Mouse (Mus musculus) liver, adult 2 months (tissue): ENCODE results near the gene Epb41l5. TPM values are rescaled to one million over a fixed set of nuclear protein-coding genes. Genes with fewer than 3 reads are reported as not detected.

Source experiments
- DNase-seq: peaks from one replicate; pipeline ENCODE4 v3.0.0-alpha.2; 2011; ENCODE audit warnings: low read depth, low spot score; ENCODE audit errors: extremely low read depth
- H3K27ac ChIP-seq: fragments of 200-500 bp; replicated peaks from 2 replicates; pipeline ENCODE4 v1.5.1; 2012; ENCODE audit warnings: low read depth, mild to moderate bottlenecking, control low read depth, inconsistent platforms, low read length; ENCODE audit not compliant: insufficient read depth
- H3K27me3 ChIP-seq: fragments of 200-500 bp; 2 replicates; pipeline ENCODE4 v1.6.1; 2012; ENCODE audit warnings: mild to moderate bottlenecking, moderate library complexity, low read length, inconsistent platforms; ENCODE audit not compliant: control insufficient read depth, insufficient read depth
- H3K36me3 ChIP-seq: fragments of 200-500 bp; 2 replicates; pipeline ENCODE4 v1.6.1; 2012; ENCODE audit warnings: low read length, inconsistent platforms; ENCODE audit not compliant: control insufficient read depth, insufficient read depth
- H3K4me1 ChIP-seq: fragments of 200-500 bp; 2 replicates; pipeline ENCODE4 v1.6.1; 2011; ENCODE audit warnings: low read length; ENCODE audit not compliant: control insufficient read depth, insufficient read depth
- H3K4me3 ChIP-seq: fragments of 200-500 bp; 2 replicates; pipeline ENCODE4 v1.5.1; 2011; ENCODE audit warnings: low read depth, mild to moderate bottlenecking, control low read depth, low read length, moderate library complexity; ENCODE audit not compliant: insufficient read depth
- H3K79me2 ChIP-seq: fragments of 200-500 bp; 2 replicates; pipeline ENCODE4 v1.6.1; 2012; ENCODE audit warnings: inconsistent platforms, mild to moderate bottlenecking, low read length, moderate library complexity; ENCODE audit not compliant: control insufficient read depth, insufficient read depth
- H3K9ac ChIP-seq: fragments of 200-500 bp; 2 replicates; pipeline ENCODE4 v1.6.1; 2012; ENCODE audit warnings: low read depth, mild to moderate bottlenecking, control low read depth, inconsistent platforms, low read length
- CTCF ChIP-seq: fragments of 200-500 bp; IDR thresholded peaks from 2 replicates; pipeline ENCODE4 v1.5.1; 2011; ENCODE audit warnings: low read depth, low read length, control low read depth
- POLR2A ChIP-seq: fragments of 200-500 bp; IDR thresholded peaks from 2 replicates; pipeline ENCODE4 v1.6.1; 2011; ENCODE audit warnings: low read length, control low read depth; ENCODE audit not compliant: insufficient read depth; ENCODE audit errors: extremely low read depth
- WGBS: fragments of 180-500 bp; shearing (Covaris S2); methylation state at CpG from one replicate; pipeline ENCODE4 v1.1.7; 2018; 5-methylcytosine and 5-hydroxymethylcytosine counted together
- polyA plus RNA-seq: library from polyadenylated mRNA; depleted of rRNA; stranded (reverse); fragments of >200 nt; gene quantifications from 2 replicates; pipeline ENCODE4 v1.2.3, GENCODE M21; 2012
- total RNA-seq: library from RNA; depleted of rRNA; stranded (reverse); fragments of >200 nt; gene quantifications from 2 replicates; pipeline ENCODE4 v1.2.3, GENCODE M21; 2014

The Epb41l5 gene
- total and polyA plus RNA-seq, 2 experiments: 18.8 to 38.0 TPM

DNA sequence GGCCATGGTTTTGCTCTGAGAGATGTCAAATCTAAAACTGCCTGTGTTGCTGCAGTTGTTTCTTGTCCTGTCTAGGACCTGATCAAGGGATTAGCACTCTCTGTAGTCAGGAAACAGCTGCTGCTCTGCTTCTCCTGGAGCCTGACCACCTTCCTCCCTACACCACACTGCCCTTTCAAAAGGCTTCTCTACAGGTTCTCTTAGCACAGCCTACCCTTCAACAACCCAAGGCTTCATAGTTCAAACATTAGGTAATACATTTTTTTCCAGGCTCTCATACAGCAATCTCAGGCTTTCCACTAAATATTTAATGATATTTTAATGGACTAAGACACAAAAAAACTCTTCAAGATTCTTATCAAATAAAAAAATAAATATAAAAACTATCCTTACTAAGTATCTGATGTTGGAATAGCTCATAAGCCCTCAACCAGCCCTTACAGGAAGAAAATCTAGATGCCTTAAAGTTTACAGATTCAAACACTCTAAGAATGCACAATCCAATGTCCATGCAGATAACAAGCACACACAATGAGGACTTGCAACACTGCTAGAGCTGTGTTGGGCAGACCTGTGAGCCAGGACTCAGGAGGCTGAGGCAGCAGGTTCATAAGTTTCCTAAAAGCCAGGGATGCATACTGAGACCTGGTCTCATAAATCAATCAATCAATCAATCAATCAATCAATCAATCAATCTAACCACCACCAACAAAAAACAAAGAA lies 7.5 kb downstream of the Epb41l5 start:
- Histone ChIP-seq H3K4me3 (no peak overlapping the region), H3K9ac (no peak overlapping the region), H3K79me2 (peaks cover 14% of the 10 kb centered on the region; the same call in 1 of the 2 replicates), H3K36me3 (peaks cover 3% of the 10 kb centered on the region; the same call in 1 of the 2 replicates), H3K27me3 (no peaks in the 10 kb centered on the region), H3K4me1 (peaks cover 30% of the 10 kb centered on the region), H3K27ac (peak overlapping the region; percentile 64; the same call in 1 of the 2 replicates)
- TF ChIP-seq POLR2A (no peak), CTCF (no peak)
- DNase-seq: peak; percentile 64

DNA sequence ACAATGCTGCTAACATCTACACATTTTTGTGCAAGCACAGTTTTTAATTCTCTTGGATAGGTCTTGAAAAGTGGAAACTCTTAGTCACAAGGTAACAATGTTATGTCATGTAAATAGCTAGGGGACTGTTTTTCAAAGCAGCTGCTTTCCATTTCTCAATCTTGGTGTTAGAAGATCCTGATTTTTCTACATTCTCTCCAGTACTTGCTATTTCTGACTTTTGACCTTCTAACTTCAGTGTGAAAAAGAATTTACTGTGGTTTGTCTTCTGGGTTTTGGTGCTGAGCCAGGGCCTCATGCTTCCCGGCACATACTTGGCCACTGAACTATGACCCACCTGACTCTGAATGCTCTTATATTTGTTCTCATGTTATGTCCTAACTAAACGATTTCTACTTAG lies 8.8 kb downstream of the Epb41l5 start:
- Histone ChIP-seq H3K27me3 (no peaks in the 10 kb centered on the region), H3K36me3 (peaks cover 3% of the 10 kb centered on the region; the same call in 1 of the 2 replicates), H3K4me1 (peaks cover 27% of the 10 kb centered on the region), H3K79me2 (peaks cover 10% of the 10 kb centered on the region), H3K9ac (no peak overlapping the region), H3K27ac (no peak overlapping the region), H3K4me3 (no peak overlapping the region)
- 19% methylated on average over 2 of the region's 2 CpGs for WGBS
- peak; percentile 74 for DNase-seq
- TF ChIP-seq CTCF (no peak), POLR2A (no peak)

DNA sequence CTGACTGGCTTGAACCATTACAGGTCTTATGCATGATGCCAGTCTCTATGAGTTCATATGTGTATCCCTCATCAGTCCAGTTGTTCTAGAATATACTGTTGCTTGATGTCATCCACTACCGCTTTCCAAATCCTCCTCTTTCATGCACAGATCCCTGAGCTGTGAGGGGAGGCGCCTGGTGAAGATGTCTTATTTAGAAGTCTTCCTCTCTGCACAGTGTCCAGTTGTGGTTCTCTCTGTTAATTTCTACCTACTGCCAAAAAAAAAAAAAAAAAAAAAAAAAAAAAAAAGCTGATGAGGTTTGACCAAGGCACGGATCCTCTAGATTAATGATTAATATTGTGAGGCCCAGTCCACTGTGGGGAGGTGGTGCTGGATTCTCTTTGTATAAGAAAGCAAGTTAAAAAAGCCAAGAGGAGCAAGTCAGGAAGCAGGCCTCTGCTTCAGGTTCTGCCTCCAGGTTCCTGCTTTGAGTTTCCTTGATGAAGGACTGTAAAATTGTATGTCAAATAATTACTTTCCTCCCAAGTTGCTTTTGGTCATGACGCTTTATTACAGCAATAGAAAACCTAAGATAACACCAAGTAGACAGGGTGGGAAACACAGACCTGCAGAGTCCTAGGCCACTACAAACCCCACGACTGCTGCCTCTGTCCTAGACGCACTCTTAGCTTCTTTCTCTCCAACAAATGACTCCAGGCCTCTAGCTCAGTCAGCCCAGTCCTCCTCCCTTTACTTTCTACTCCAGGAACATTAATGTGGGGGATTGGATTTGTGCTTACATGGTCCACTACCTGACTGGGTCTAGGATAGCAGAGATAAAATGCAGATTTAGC lies 11.4 kb downstream of the Epb41l5 start:
- Histone ChIP-seq H3K79me2 (peaks cover 11% of the 10 kb centered on the region), H3K27ac (peak overlapping the region; percentile 86), H3K4me3 (no peak overlapping the region), H3K4me1 (peaks cover 23% of the 10 kb centered on the region), H3K36me3 (peaks cover 9% of the 10 kb centered on the region; the same call in 1 of the 2 replicates), H3K27me3 (no peaks in the 10 kb centered on the region), H3K9ac (peak overlapping the region; percentile 35; the same call in 1 of the 2 replicates)
- 31% methylated on average over 6 of the region's 6 CpGs for WGBS
- peak; percentile 88 for DNase-seq
- no peak for TF ChIP-seq CTCF

DNA sequence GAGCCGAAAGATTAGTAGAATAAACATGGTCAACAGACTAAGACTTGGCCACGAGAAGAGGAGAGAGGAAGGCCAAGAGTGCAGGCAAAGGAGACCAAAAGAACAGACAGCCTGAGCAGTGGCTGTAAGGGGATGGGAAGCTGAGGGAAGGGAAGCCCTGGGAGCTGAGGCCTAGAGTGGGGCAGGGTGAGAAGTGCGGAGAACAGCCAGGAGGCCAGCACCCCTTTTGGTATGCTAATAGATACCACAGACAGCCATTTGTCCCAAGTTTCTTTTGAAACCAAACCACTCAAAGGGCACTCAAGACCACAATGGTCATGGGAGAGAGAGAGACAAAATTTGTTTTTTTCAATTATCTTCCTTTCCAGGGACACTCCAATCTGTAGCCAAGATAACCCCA lies 14.1 kb downstream of the Epb41l5 start:
- TF ChIP-seq CTCF: no peak
- TF ChIP-seq POLR2A: no peak
- Histone ChIP-seq H3K27me3 (no peaks in the 10 kb centered on the region), H3K36me3 (peaks cover 14% of the 10 kb centered on the region), H3K79me2 (peaks cover 6% of the 10 kb centered on the region), H3K9ac (no peak overlapping the region), H3K4me3 (no peak overlapping the region), H3K4me1 (peaks cover 14% of the 10 kb centered on the region), H3K27ac (no peak overlapping the region)
- DNase-seq: no peak
- 76% methylated on average over 3 of the region's 3 CpGs for WGBS

DNA sequence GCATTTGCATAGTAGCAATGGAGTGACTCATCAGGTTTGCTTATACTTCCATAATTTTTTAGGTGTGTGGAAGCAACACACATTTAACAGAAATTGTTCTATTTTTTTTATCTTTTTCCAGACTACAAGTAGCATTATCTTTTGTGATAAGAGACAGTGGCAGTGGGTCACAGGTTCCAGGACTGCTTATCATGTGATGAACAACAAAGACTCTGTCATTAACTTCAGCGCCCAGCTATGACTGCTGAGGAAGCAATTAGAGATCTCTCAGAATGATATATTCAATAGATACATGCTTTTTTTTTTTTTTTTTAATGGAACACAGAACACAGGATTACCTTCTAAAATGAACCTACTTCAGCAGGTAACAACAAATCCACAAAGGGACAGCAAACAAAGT lies 18.4 kb downstream of the Epb41l5 start:
- H3K9ac ChIP-seq: no peak overlapping the region
- H3K79me2 ChIP-seq: peaks cover 10% of the 10 kb centered on the region
- H3K27me3 ChIP-seq: no peaks in the 10 kb centered on the region
- WGBS: 81% methylated on average over 1 of the region's 1 CpGs
- no peaks in the 10 kb centered on the region; the same call in 1 of the 2 replicates for H3K4me1 ChIP-seq
- H3K27ac ChIP-seq: no peak overlapping the region
- TF ChIP-seq CTCF (no peak), POLR2A (no peak)
- no peak overlapping the region for H3K4me3 ChIP-seq
- no peak for DNase-seq
- H3K36me3 ChIP-seq: peaks cover 21% of the 10 kb centered on the region

DNA sequence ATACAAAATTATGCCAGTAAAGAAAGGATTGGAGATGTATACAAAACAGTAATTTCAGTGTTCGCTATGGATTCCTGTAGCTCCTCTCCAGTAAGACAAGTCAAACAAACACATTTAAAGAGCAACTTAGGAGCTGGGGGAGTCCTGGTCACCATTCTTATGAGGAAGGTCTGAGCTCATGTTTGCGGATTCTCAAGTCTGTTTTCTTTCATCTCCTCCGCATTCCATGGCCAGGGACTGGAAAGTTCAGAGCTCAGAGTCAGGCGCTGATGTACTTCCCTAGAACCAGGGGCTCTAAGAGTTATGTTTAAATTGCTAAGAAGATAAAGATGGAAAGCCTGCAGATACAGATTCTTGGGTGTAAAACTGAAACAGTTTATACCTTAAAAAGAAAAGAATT lies 22.0 kb downstream of the Epb41l5 start:
- H3K36me3 ChIP-seq: peaks cover 22% of the 10 kb centered on the region
- H3K79me2 ChIP-seq: peaks cover 6% of the 10 kb centered on the region; the same call in 1 of the 2 replicates
- H3K9ac ChIP-seq: no peak overlapping the region
- H3K27me3 ChIP-seq: no peaks in the 10 kb centered on the region
- DNase-seq: no peak
- H3K4me3 ChIP-seq: no peak overlapping the region
- H3K27ac ChIP-seq: no peak overlapping the region
- no peak for TF ChIP-seq CTCF
- WGBS: 92% methylated on average over 4 of the region's 4 CpGs
- no peaks in the 10 kb centered on the region; the same call in 1 of the 2 replicates for H3K4me1 ChIP-seq
